Mouse (Mus musculus) spleen, adult 2 months (tissue): ENCODE measurements around the gene Ostm1. TPM values are rescaled to one million over a fixed set of nuclear protein-coding genes. Genes with fewer than 3 reads are reported as not detected.

Experiments
- DNase-seq, 2 experiments: peaks; one replicate each; pipeline versions ENCODE4 v3.0.0 to v3.0.0-alpha.2; 2012 to 2021; ENCODE audit warnings: low spot score in 2 of 2, low read depth in 1 of 2
- H3K27ac ChIP-seq: fragments of 200-500 bp; 2 replicates; pipeline ENCODE4 v1.5.1; 2012; ENCODE audit warnings: low read length, inconsistent platforms; ENCODE audit not compliant: insufficient read depth
- H3K27me3 ChIP-seq: fragments of 200-500 bp; 2 replicates; pipeline ENCODE4 v1.6.1; 2012; ENCODE audit warnings: mild to moderate bottlenecking, moderate library complexity, low read length, inconsistent platforms; ENCODE audit not compliant: control insufficient read depth, insufficient read depth
- H3K36me3 ChIP-seq: fragments of 200-500 bp; 2 replicates; pipeline ENCODE4 v1.6.1; 2012; ENCODE audit warnings: mild to moderate bottlenecking, low read length, inconsistent platforms; ENCODE audit not compliant: control insufficient read depth, insufficient read depth
- H3K4me1 ChIP-seq: fragments of 200-500 bp; 2 replicates; pipeline ENCODE4 v1.6.1; 2011; ENCODE audit warnings: inconsistent platforms; ENCODE audit not compliant: control insufficient read depth, insufficient read depth, insufficient read length
- H3K4me3 ChIP-seq: fragments of 200-500 bp; 2 replicates; pipeline ENCODE4 v1.5.1; 2011; ENCODE audit warnings: mild to moderate bottlenecking, inconsistent platforms; ENCODE audit not compliant: insufficient read depth, insufficient read length; ENCODE audit errors: extremely low read depth
- CTCF ChIP-seq: fragments of 200-500 bp; IDR thresholded peaks from 2 replicates; pipeline ENCODE4 v1.5.1; 2011; ENCODE audit warnings: mild to moderate bottlenecking, inconsistent platforms; ENCODE audit not compliant: insufficient read depth, insufficient read length, insufficient replicate concordance; ENCODE audit errors: extremely low read depth
- POLR2A ChIP-seq: fragments of 200-500 bp; IDR thresholded peaks from 2 replicates; pipeline ENCODE4 v1.6.1; 2011; ENCODE audit warnings: low read depth, low read length, inconsistent platforms
- WGBS: fragments of 180-500 bp; shearing (Covaris S2); methylation state at CpG from one replicate; pipeline ENCODE4 v1.1.7; 2018; 5-methylcytosine and 5-hydroxymethylcytosine counted together
- polyA plus RNA-seq: library from polyadenylated mRNA; depleted of rRNA; stranded (reverse); fragments of >200 nt; gene quantifications from 2 replicates; pipeline ENCODE4 v1.2.3, GENCODE M21; 2012

Ostm1 gene
- polyA plus RNA-seq, 1 experiment: 16.2 TPM

DNA sequence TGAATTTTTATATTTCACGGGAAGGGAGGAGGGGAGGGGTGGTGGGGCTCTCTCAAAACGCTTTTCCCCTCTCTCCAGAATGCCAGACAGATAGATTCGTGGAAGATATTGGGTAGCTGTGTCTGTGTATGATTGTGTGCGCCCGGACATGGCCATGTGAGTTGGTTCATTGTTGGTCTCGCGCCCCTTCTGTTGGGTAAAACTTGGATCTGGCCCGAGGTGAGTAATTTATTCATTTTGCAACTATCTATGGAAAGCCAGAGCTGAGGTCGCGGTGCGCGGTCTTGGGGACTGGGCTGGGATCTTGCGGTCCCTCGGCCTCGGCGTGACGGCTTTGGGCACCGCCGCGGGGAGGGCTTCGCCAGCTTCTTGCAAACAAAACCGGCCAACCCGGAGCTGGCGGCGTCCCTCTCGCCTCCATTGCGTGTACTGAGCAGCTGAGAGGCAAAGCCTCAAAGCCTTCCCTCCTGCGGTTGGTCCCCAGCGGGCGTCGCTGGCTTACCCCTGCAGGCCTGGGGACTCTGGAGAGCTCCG is 347 bp downstream of the Ostm1 start:
- Histone ChIP-seq H3K36me3 (no peaks in the 10 kb centered on the region), H3K4me3 (no peak overlapping the region), H3K27ac (no peak overlapping the region), H3K27me3 (peaks cover 55% of the 10 kb centered on the region), H3K4me1 (peaks cover 4% of the 10 kb centered on the region)
- no peak for TF ChIP-seq CTCF
- TF ChIP-seq POLR2A: no peak
- WGBS: 4% methylated on average over 32 of the region's 32 CpGs
- DNase-seq: no peak

GRCm38 (mm10) chr10:42584436-42584983 is 888 bp downstream of the Ostm1 start:
- H3K4me1 ChIP-seq: peaks cover 4% of the 10 kb centered on the region
- no peak overlapping the region for H3K4me3 ChIP-seq
- no peak for DNase-seq
- no peaks in the 10 kb centered on the region for H3K36me3 ChIP-seq
- H3K27ac ChIP-seq: no peak overlapping the region
- peaks cover 55% of the 10 kb centered on the region for H3K27me3 ChIP-seq
- TF ChIP-seq CTCF: no peak
- TF ChIP-seq POLR2A: no peak
- WGBS: 8% methylated on average over 37 of the region's 37 CpGs

GRCm38 (mm10) chr10:42585156-42585555 is 1.5 kb downstream of the Ostm1 start:
- Histone ChIP-seq H3K27ac (no peak overlapping the region), H3K27me3 (peaks cover 51% of the 10 kb centered on the region), H3K36me3 (no peaks in the 10 kb centered on the region), H3K4me3 (no peak overlapping the region), H3K4me1 (peaks cover 2% of the 10 kb centered on the region; the same call in 1 of the 2 replicates)
- DNase-seq: no peak
- WGBS: 4% methylated on average over 8 of the region's 8 CpGs
- TF ChIP-seq POLR2A: no peak
- TF ChIP-seq CTCF: no peak

DNA sequence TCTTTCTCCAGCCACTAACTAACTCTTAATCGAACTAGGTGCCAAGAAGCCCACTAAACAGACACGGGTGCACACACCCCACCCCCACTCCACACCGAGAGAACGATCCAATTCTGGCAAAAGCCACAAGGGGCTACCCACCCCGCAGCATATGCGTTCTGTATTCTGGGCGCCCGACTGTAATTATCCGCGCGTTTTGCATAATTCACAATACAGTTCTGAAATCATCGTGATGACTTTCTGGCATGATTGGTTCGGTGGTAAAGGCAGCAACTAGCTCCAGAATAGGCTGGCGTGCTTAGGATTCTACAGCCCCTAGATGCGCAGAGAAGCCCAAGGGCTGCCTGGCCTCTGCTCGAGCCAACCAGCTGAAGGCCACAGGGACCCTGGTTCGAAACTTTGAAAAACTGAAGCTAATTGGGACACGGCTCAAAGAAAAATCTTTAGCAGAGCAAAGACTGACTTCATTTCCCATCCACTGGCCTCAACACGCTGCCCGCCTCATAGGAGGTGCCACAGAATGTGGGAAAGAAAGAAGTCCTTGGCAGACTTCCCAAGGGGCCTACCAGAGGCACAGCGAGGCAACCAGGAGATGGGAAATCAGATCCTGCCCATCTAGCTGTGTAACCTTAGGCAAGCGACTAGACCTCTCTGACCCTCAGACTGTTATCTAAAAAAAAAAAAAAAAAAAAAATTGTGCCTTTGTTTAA is 2.1 kb downstream of the Ostm1 start:
- peaks cover 50% of the 10 kb centered on the region for H3K27me3 ChIP-seq
- 13% methylated on average over 22 of the region's 22 CpGs for WGBS
- no peak for TF ChIP-seq CTCF

GRCm38 (mm10) chr10:42587961-42588750 is 4.5 kb downstream of the Ostm1 start:
- Histone ChIP-seq H3K4me3 (no peak overlapping the region), H3K27ac (no peak overlapping the region), H3K4me1 (no peaks in the 10 kb centered on the region), H3K36me3 (no peaks in the 10 kb centered on the region), H3K27me3 (peaks cover 48% of the 10 kb centered on the region)
- WGBS: 11% methylated on average over 8 of the region's 8 CpGs
- no peak for DNase-seq
- no peak for TF ChIP-seq POLR2A
- TF ChIP-seq CTCF: no peak

More for the DNA sequence above, 2.1 kb downstream of the Ostm1 start:
- Histone ChIP-seq H3K27ac (no peak overlapping the region), H3K4me1 (no peaks in the 10 kb centered on the region; the same call in 1 of the 2 replicates), H3K36me3 (no peaks in the 10 kb centered on the region), H3K4me3 (no peak overlapping the region)
- DNase-seq: no peak

GRCm38 (mm10) chr10:42589505-42589904 is 5.9 kb downstream of the Ostm1 start:
- 19% methylated on average over 5 of the region's 5 CpGs for WGBS
- no peak for TF ChIP-seq CTCF
- TF ChIP-seq POLR2A: no peak
- no peak for DNase-seq
- Histone ChIP-seq H3K27me3 (peaks cover 41% of the 10 kb centered on the region), H3K36me3 (no peaks in the 10 kb centered on the region), H3K4me3 (no peak overlapping the region), H3K4me1 (no peaks in the 10 kb centered on the region), H3K27ac (no peak overlapping the region)
